Mouse (Mus musculus): ENCODE measurements around the gene Cldn18.

Cldn18 gene

GRCm38 (mm10) chr9:99717134-99717533 lies at the start of gene Cldn18:
Gene Cldn18, minus strand, starts transcription at chr9:99717267.
- DNase-seq (ENCODE audit: low spot score): no peak

GRCm38 (mm10) chr9:99763530-99763929 lies 46.5 kb upstream of the Cldn18 start:
- DNase-seq (ENCODE audit: low spot score): no peak

GRCm38 (mm10) chr9:99750272-99750671 lies 33.2 kb upstream of the Cldn18 start:
- DNase-seq (ENCODE audit: low spot score): no peak

- DNase-seq (ENCODE audit: low spot score): no peak
Observed at GRCm38 (mm10) chr9:99748279-99748678, 31.2 kb upstream of the Cldn18 start.

- DNase-seq (ENCODE audit: low spot score): no peak
Observed at GRCm38 (mm10) chr9:99747731-99748130, 30.7 kb upstream of the Cldn18 start.

- DNase-seq (ENCODE audit: low spot score): no peak
Observed at GRCm38 (mm10) chr9:99744548-99744947, 27.5 kb upstream of the Cldn18 start.

GRCm38 (mm10) chr9:99729943-99730646 lies 13.0 kb upstream of the Cldn18 start:
- no peak for DNase-seq (ENCODE audit: low spot score)

- no peak for DNase-seq (ENCODE audit: low spot score)
Observed at GRCm38 (mm10) chr9:99727819-99728218, 10.8 kb upstream of the Cldn18 start.

- no peak for DNase-seq (ENCODE audit: low spot score)
Observed at GRCm38 (mm10) chr9:99725278-99725677, 8.2 kb upstream of the Cldn18 start.

GRCm38 (mm10) chr9:99720011-99720410 lies 2.9 kb upstream of the Cldn18 start:
- DNase-seq (ENCODE audit: low spot score): no peak

- no peak for DNase-seq (ENCODE audit: low spot score)
Observed at GRCm38 (mm10) chr9:99710297-99710696, 6.8 kb downstream of the Cldn18 start.

GRCm38 (mm10) chr9:99709588-99710248 lies 7.3 kb downstream of the Cldn18 start:
- no peak for DNase-seq (ENCODE audit: low spot score)

- DNase-seq (ENCODE audit: low spot score): no peak
Observed at GRCm38 (mm10) chr9:99707425-99708126, 9.5 kb downstream of the Cldn18 start.

GRCm38 (mm10) chr9:99706264-99706663 lies 10.8 kb downstream of the Cldn18 start:
- DNase-seq (ENCODE audit: low spot score): no peak

GRCm38 (mm10) chr9:99703711-99704110 lies 13.4 kb downstream of the Cldn18 start:
- no peak for DNase-seq (ENCODE audit: low spot score)

- DNase-seq (ENCODE audit: low spot score): no peak
Observed at GRCm38 (mm10) chr9:99702215-99702614, 14.9 kb downstream of the Cldn18 start.

GRCm38 (mm10) chr9:99701187-99701586 lies 15.9 kb downstream of the Cldn18 start:
- no peak for DNase-seq (ENCODE audit: low spot score)

- DNase-seq (ENCODE audit: low spot score): no peak
Observed at GRCm38 (mm10) chr9:99699752-99700389, 17.2 kb downstream of the Cldn18 start.

- no peak for DNase-seq (ENCODE audit: low spot score)
Observed at GRCm38 (mm10) chr9:99694961-99695360, 22.1 kb downstream of the Cldn18 start.

GRCm38 (mm10) chr9:99690386-99690785 lies 26.7 kb downstream of the Cldn18 start:
- DNase-seq (ENCODE audit: low spot score): no peak

- no peak for DNase-seq (ENCODE audit: low spot score)
Observed at GRCm38 (mm10) chr9:99689796-99690195, 27.3 kb downstream of the Cldn18 start.

GRCm38 (mm10) chr9:99685536-99686231 lies 31.4 kb downstream of the Cldn18 start:
- no peak for DNase-seq (ENCODE audit: low spot score)

All from urinary bladder, postnatal 10 days (tissue).